Comparison of ENCODE assay signal across 30 mouse cellular contexts in the genomic region with DNA sequence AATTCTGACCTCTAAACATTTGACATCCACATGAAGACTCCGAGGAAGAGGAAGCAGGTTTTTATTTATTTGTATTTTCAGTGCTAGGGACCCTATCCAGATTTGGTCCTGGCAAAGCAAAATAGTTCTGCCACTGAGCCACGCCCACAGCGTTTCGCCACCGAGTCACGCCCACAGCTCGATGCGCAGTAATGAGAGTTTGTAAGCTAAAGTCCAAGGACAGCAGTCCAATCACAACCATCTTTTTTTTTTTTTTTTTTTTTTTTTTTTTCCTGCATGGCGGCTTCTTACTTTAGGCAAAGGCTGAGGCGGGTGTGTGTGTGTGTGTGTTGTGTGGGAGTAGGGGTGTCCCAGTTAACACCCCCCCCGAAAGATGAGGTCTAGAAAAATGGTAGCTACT. TPM values are rescaled to one million over a fixed set of nuclear protein-coding genes. Genes with fewer than 3 reads are reported as not detected.
DNase-seq lines count a peak whose midpoint lies in the region; ATAC-seq and TF ChIP-seq lines count a peak whose summit lies in the region.
"Had no signal": no experiment of that assay in that cellular context is flagged by ENCODE, and none has a peak within 500 bp of the region (broad histone marks: within the 10 kb centered on the region; RNA-seq: fewer than 3 reads in every experiment).

No protein-coding gene starts in this region.

- TF ChIP-seq EP300 in CH12.LX (IDR thresholded peaks at IDR 0.05; ENCODE audit: low read length) = no peak

- no peak for TF ChIP-seq POLR2A in CH12.LX (IDR thresholded peaks at IDR 0.05; ENCODE audit: low read depth, low read length)

- WGBS in intestine, embryonic 15.5 days = 76% methylated on average over 11 of the region's 11 CpGs
- 70% methylated on average over 11 of the region's 11 CpGs for WGBS in intestine, embryonic 16.5 days
- 51% methylated on average over 11 of the region's 11 CpGs for WGBS in lung, embryonic 16.5 days
- 90% methylated on average over 11 of the region's 11 CpGs for WGBS in hindbrain, embryonic 16.5 days

- no peak overlapping the region for H3K4me2 ChIP-seq in intestine, embryonic 15.5 days (replicated peaks)
- no peak overlapping the region for H3K4me2 ChIP-seq in intestine, embryonic 16.5 days (ENCODE audit: low read depth, low read length)
- H3K4me2 ChIP-seq in CH12.LX (ENCODE audit: insufficient read depth, low read depth, poor library complexity, severe bottlenecking) = no peak overlapping the region
- H3K4me2 ChIP-seq in lung, embryonic 16.5 days (ENCODE audit: low read depth, low read length) = peak overlapping the region; percentile 28
- H3K4me2 ChIP-seq in hindbrain, embryonic 16.5 days (ENCODE audit: low read length) = no peak overlapping the region
- H3K4me2 ChIP-seq: embryonic facial prominence, embryonic 12.5 days; forebrain, embryonic 13.5 days; liver, embryonic 13.5 days; midbrain, embryonic 12.5 days; neural tube, embryonic 12.5 days had no signal

- no peak for DNase-seq in CH12.LX (ENCODE audit: extremely low read depth)
- DNase-seq in MEL-GATA-1-ER (ENCODE audit: extremely low read depth, low read depth) = peak; percentile 36
- no peak for DNase-seq in retina, postnatal 1 day
- no peak for DNase-seq in natural killer cell, adult 2 months (ENCODE audit: low spot score in 2 of 2)
- DNase-seq: cerebellum, adult 9-11 months; gastrocnemius, postnatal 14 days; heart, adult 2 months; kidney, adult 9 months; kidney, postnatal 25 days; layer of hippocampus, adult 9-11 months; liver, embryonic 13.5 days; right cerebral cortex, postnatal 4 days had no signal

- TF ChIP-seq CTCF in CH12.LX (conservative IDR thresholded peaks at IDR 0.05 in 1 of 2, IDR thresholded peaks at IDR 0.05 in 1 of 2; ENCODE audit: low read depth in 2 of 2, low read length in 2 of 2) = no peak

- H3K36me3 ChIP-seq in intestine, embryonic 15.5 days = no peaks in the 10 kb centered on the region
- H3K36me3 ChIP-seq in intestine, embryonic 16.5 days (ENCODE audit: control insufficient read depth, insufficient read depth, low read length) = no peaks in the 10 kb centered on the region
- H3K36me3 ChIP-seq in CH12.LX (replicated peaks in 1 of 2; ENCODE audit: control insufficient read depth in 1 of 2, insufficient read depth in 1 of 2, low read length in 1 of 2) = no peaks in the 10 kb centered on the region
- H3K36me3 ChIP-seq in lung, embryonic 16.5 days (ENCODE audit: control insufficient read depth, insufficient read depth, low read length) = no peaks in the 10 kb centered on the region
- H3K36me3 ChIP-seq in hindbrain, embryonic 16.5 days (ENCODE audit: control insufficient read depth, insufficient read depth, low read length) = no peaks in the 10 kb centered on the region
- H3K36me3 ChIP-seq: embryonic facial prominence, embryonic 12.5 days; liver, embryonic 13.5 days; midbrain, embryonic 12.5 days; neural tube, embryonic 12.5 days had no signal

- H3K27me3 ChIP-seq in intestine, embryonic 15.5 days (replicated peaks) = no peaks in the 10 kb centered on the region
- no peaks in the 10 kb centered on the region for H3K27me3 ChIP-seq in intestine, embryonic 16.5 days (replicated peaks; ENCODE audit: control insufficient read depth, insufficient read depth, low read length)
- no peaks in the 10 kb centered on the region for H3K27me3 ChIP-seq in CH12.LX (replicated peaks)
- no peaks in the 10 kb centered on the region for H3K27me3 ChIP-seq in lung, embryonic 16.5 days (ENCODE audit: control insufficient read depth, insufficient read depth, low read depth, low read length)
- no peaks in the 10 kb centered on the region for H3K27me3 ChIP-seq in hindbrain, embryonic 16.5 days (replicated peaks; ENCODE audit: control insufficient read depth, insufficient read depth, low read length)
- H3K27me3 ChIP-seq: embryonic facial prominence, embryonic 12.5 days; forebrain, embryonic 13.5 days; liver, embryonic 13.5 days; midbrain, embryonic 12.5 days; neural tube, embryonic 12.5 days; Patski had no signal

- dilution Hi-C loops in CH12.LX (cut with MboI; ENCODE audit: extremely low pct_ligation_motif_present, extremely low pct_unique_long_range_greater_than_20kb, low sequenced_read_pairs) = no loop called here

- no peak overlapping the region for H3K9ac ChIP-seq in intestine, embryonic 15.5 days
- H3K9ac ChIP-seq in intestine, embryonic 16.5 days (ENCODE audit: low read depth, low read length) = no peak overlapping the region
- H3K9ac ChIP-seq in CH12.LX (ENCODE audit: insufficient read depth, low read depth) = no peak overlapping the region
- H3K9ac ChIP-seq in lung, embryonic 16.5 days (ENCODE audit: low read length) = no peak overlapping the region
- no peak overlapping the region for H3K9ac ChIP-seq in hindbrain, embryonic 16.5 days (ENCODE audit: low read depth, low read length)
- H3K9ac ChIP-seq: embryonic facial prominence, embryonic 12.5 days; forebrain, embryonic 13.5 days; liver, embryonic 13.5 days; midbrain, embryonic 12.5 days; neural tube, embryonic 12.5 days had no signal

- H3K9me3 ChIP-seq in intestine, embryonic 15.5 days = no peaks in the 10 kb centered on the region
- H3K9me3 ChIP-seq in intestine, embryonic 16.5 days (ENCODE audit: control insufficient read depth, low read length) = no peaks in the 10 kb centered on the region
- no peaks in the 10 kb centered on the region for H3K9me3 ChIP-seq in CH12.LX (replicated peaks; ENCODE audit: low read length)
- H3K9me3 ChIP-seq in lung, embryonic 16.5 days (ENCODE audit: control insufficient read depth, low read length) = no peaks in the 10 kb centered on the region
- no peaks in the 10 kb centered on the region for H3K9me3 ChIP-seq in hindbrain, embryonic 16.5 days (ENCODE audit: control insufficient read depth, low read length)
- H3K9me3 ChIP-seq: embryonic facial prominence, embryonic 12.5 days; forebrain, embryonic 13.5 days; liver, embryonic 13.5 days; midbrain, embryonic 12.5 days; neural tube, embryonic 12.5 days had no signal

- H3K27ac ChIP-seq in intestine, embryonic 15.5 days = no peak overlapping the region
- H3K27ac ChIP-seq in intestine, embryonic 16.5 days (ENCODE audit: low read length) = no peak overlapping the region
- no peak overlapping the region for H3K27ac ChIP-seq in CH12.LX (ENCODE audit: insufficient read depth, low read depth)
- H3K27ac ChIP-seq in lung, embryonic 16.5 days (ENCODE audit: low read length) = peak overlapping the region; percentile 19; the same call in 1 of the 2 replicates
- H3K27ac ChIP-seq in hindbrain, embryonic 16.5 days (ENCODE audit: low read depth, low read length) = no peak overlapping the region
- H3K27ac ChIP-seq: embryonic facial prominence, embryonic 12.5 days; forebrain, embryonic 13.5 days; heart, adult 2 months; liver, embryonic 13.5 days; midbrain, embryonic 12.5 days; neural tube, embryonic 12.5 days had no signal

- no peaks in the 10 kb centered on the region for H3K79me2 ChIP-seq in CH12.LX (replicated peaks; ENCODE audit: control insufficient read depth, extremely low read depth, insufficient read depth, poor library complexity, severe bottlenecking)

- no peak for TF ChIP-seq RAD21 in CH12.LX (IDR thresholded peaks at IDR 0.05; ENCODE audit: low read depth, low read length)

- ATAC-seq in intestine, embryonic 15.5 days = 0 out of 2 replicates have a peak, but pooled peaks have one; percentile 43
- ATAC-seq in intestine, embryonic 16.5 days = no peak
- ATAC-seq in lung, embryonic 16.5 days (ENCODE audit: low read depth) = peak; percentile 56
- no peak for ATAC-seq in hindbrain, embryonic 16.5 days
- ATAC-seq: forebrain, embryonic 13.5 days; Patski had no signal

- H3K4me1 ChIP-seq in intestine, embryonic 15.5 days (replicated peaks) = no peaks in the 10 kb centered on the region
- H3K4me1 ChIP-seq in intestine, embryonic 16.5 days (ENCODE audit: control insufficient read depth, insufficient read depth, low read length) = peaks cover 4% of the 10 kb centered on the region; the same call in 1 of the 2 replicates
- H3K4me1 ChIP-seq in CH12.LX (ENCODE audit: control insufficient read depth in 1 of 2, insufficient read depth in 2 of 2) = no peaks in the 10 kb centered on the region
- H3K4me1 ChIP-seq in lung, embryonic 16.5 days (replicated peaks; ENCODE audit: control insufficient read depth, insufficient read depth, low read length) = no peaks in the 10 kb centered on the region; the same call in 1 of the 2 replicates
- H3K4me1 ChIP-seq in hindbrain, embryonic 16.5 days (ENCODE audit: control insufficient read depth, insufficient read depth, low read depth, low read length) = no peaks in the 10 kb centered on the region; the same call in 1 of the 2 replicates
- H3K4me1 ChIP-seq: embryonic facial prominence, embryonic 12.5 days; liver, embryonic 13.5 days; neural tube, embryonic 12.5 days had no signal

- H3K4me3 ChIP-seq in intestine, embryonic 15.5 days (replicated peaks) = no peak overlapping the region
- no peak overlapping the region for H3K4me3 ChIP-seq in intestine, embryonic 16.5 days (ENCODE audit: low read length)
- H3K4me3 ChIP-seq in CH12.LX (replicated peaks in 1 of 3; ENCODE audit: low read depth in 2 of 3, low read length in 2 of 3, poor library complexity in 1 of 3) = no peak overlapping the region
- H3K4me3 ChIP-seq in lung, embryonic 16.5 days (ENCODE audit: low read length) = no peak overlapping the region
- H3K4me3 ChIP-seq in hindbrain, embryonic 16.5 days (ENCODE audit: low read length) = no peak overlapping the region
- H3K4me3 ChIP-seq: embryonic facial prominence, embryonic 12.5 days; erythroblast, embryonic 14.5 days; forebrain, embryonic 13.5 days; heart, adult 2 months; liver, embryonic 13.5 days; midbrain, embryonic 12.5 days; neural tube, embryonic 12.5 days had no signal

- in situ Hi-C loops in CH12.LX (cut with MboI; ENCODE audit: low pct_ligation_motif_present, low pct_unique_long_range_greater_than_20kb, low sequenced_read_pairs) = loop anchor here (25.0 kb wide), 1 partner anchor 823 kb away; no protein-coding TSS in a partner anchor

RNA-seq across cellular contexts. Expression of gene Dtd2, which starts 7.7 kb away (rescaled TPM):
- polyA plus RNA-seq in intestine, embryonic 15.5 days (2015; fragmentation: Nextera tagmentation; extraction: Ambion mirVana) = 24.8 and 26.5 TPM in 2 replicates
- 26.5 and 26.8 TPM in 2 replicates for polyA plus RNA-seq in intestine, embryonic 16.5 days (2015; fragmentation: Nextera tagmentation; extraction: Ambion mirVana)
- total RNA-seq in CH12.LX (2012; rRNA removed) (23.8 and 24.5 TPM in 2 replicates), CH12.LX (2014; rRNA removed) (34.6 and 39.6 TPM in 2 replicates)
- 31.5 and 39.3 TPM in 2 replicates for polyA plus RNA-seq in CH12.LX (2012; ENCODE audit: insufficient read length, low read depth)
- polyA plus RNA-seq in lung, embryonic 16.5 days (2015; fragmentation: Nextera tagmentation; extraction: Ambion mirVana) = 24.4 and 25.7 TPM in 2 replicates
- polyA plus RNA-seq in hindbrain, embryonic 16.5 days (2015; fragmentation: Nextera tagmentation; extraction: Ambion mirVana) = 19.5 and 20.3 TPM in 2 replicates

RNA-seq across cellular contexts. Expression of gene Gpr33, which starts 13.8 kb away (rescaled TPM):
- polyA plus RNA-seq in intestine, embryonic 15.5 days (2015; fragmentation: Nextera tagmentation; extraction: Ambion mirVana) = not detected in 2 replicates
- polyA plus RNA-seq in intestine, embryonic 16.5 days (2015; fragmentation: Nextera tagmentation; extraction: Ambion mirVana) = not detected in 2 replicates
- not detected in 2 replicates for total RNA-seq in CH12.LX (2012; rRNA removed)
- not detected in 2 replicates for total RNA-seq in CH12.LX (2014; rRNA removed)
- not detected in 2 replicates for polyA plus RNA-seq in CH12.LX (2012; ENCODE audit: insufficient read length, low read depth)
- not detected in 2 replicates for polyA plus RNA-seq in lung, embryonic 16.5 days (2015; fragmentation: Nextera tagmentation; extraction: Ambion mirVana)
- not detected in 2 replicates for polyA plus RNA-seq in hindbrain, embryonic 16.5 days (2015; fragmentation: Nextera tagmentation; extraction: Ambion mirVana)
- total RNA-seq: gastrocnemius, postnatal 14 days; heart, adult 2 months; hematopoietic stem cell, adult 5-6 weeks; megakaryocyte progenitor cell, adult 5-6 weeks; monocyte, adult 5-6 weeks had no signal
- polyA plus RNA-seq: brain, embryonic 14.5 days; embryonic facial prominence, embryonic 12.5 days; erythroblast, embryonic 14.5 days; forebrain, embryonic 13.5 days; frontal cortex, adult 2 months; heart, adult 2 months; heart, embryonic 16.5 days; limb, embryonic 11.5 days; liver, embryonic 13.5 days; midbrain, embryonic 12.5 days; neural tube, embryonic 12.5 days; Patski; stomach, embryonic 16.5 days had no signal

RNA-seq across cellular contexts. Expression of gene Heatr5a, which starts 42.9 kb away (rescaled TPM):
- 8.2 and 10.2 TPM in 2 replicates for polyA plus RNA-seq in intestine, embryonic 15.5 days (2015; fragmentation: Nextera tagmentation; extraction: Ambion mirVana)
- polyA plus RNA-seq in intestine, embryonic 16.5 days (2015; fragmentation: Nextera tagmentation; extraction: Ambion mirVana) = 7.7 and 8.7 TPM in 2 replicates
- total RNA-seq in CH12.LX (2012; rRNA removed) (6.4 and 7.4 TPM in 2 replicates), CH12.LX (2014; rRNA removed) (4.8 and 5.4 TPM in 2 replicates)
- polyA plus RNA-seq in CH12.LX (2012; ENCODE audit: insufficient read length, low read depth) = 5.8 and 7.3 TPM in 2 replicates
- polyA plus RNA-seq in lung, embryonic 16.5 days (2015; fragmentation: Nextera tagmentation; extraction: Ambion mirVana) = 14.3 and 14.9 TPM in 2 replicates
- 5.0 and 5.9 TPM in 2 replicates for polyA plus RNA-seq in hindbrain, embryonic 16.5 days (2015; fragmentation: Nextera tagmentation; extraction: Ambion mirVana)

Comparison
In these comparisons a context has a peak if more than half of its experiments do, and no peak if none do; other contexts are left out.
1. ATAC-seq: peak in intestine, embryonic 15.5 days (single experiment) and lung, embryonic 16.5 days (single experiment); none in intestine, embryonic 16.5 days (single experiment) and hindbrain, embryonic 16.5 days (single experiment).